Mouse (Mus musculus) erythroblast, embryonic 14.5 days (primary cell): ENCODE measurements around the gene Stra6.

ENCODE experiments used
- GATA1 ChIP-seq: IDR thresholded peaks from 2 replicates; pipeline ENCODE4 v1.6.1; 2012; ENCODE audit warnings: low read length, inconsistent platforms, mixed read lengths
- TAL1 ChIP-seq: IDR thresholded peaks from 3 replicates; pipeline ENCODE4 v1.6.1; 2012; ENCODE audit warnings: low read length, inconsistent platforms, mixed read lengths

GRCm38 (mm10) chr9:58168880-58169279, 105.3 kb downstream of the Stra6 start:
- TF ChIP-seq TAL1 (no peak), GATA1 (no peak)
